ENCODE assay signal across 27 mouse cellular contexts in genomic region chr7:75971706-75972105, GRCm38 (mm10).
"Had no signal": no experiment of that assay in that cellular context is flagged by ENCODE, and none has a peak within 500 bp of the region (broad histone marks: within the 10 kb centered on the region; RNA-seq: fewer than 3 reads in every experiment).

No protein-coding gene starts in this region.

- H3K9me3 ChIP-seq: limb, embryonic 10.5 days; limb, embryonic 12.5 days; limb, embryonic 13.5 days; limb, embryonic 15.5 days; liver, embryonic 12.5 days; liver, embryonic 13.5 days; liver, embryonic 15.5 days; lung, embryonic 15.5 days; megakaryocyte, embryonic 14.5 days; midbrain, embryonic 10.5 days; midbrain, embryonic 12.5 days; midbrain, embryonic 13.5 days; midbrain, embryonic 15.5 days had no signal

- H3K4me3 ChIP-seq: limb, embryonic 10.5 days; limb, embryonic 12.5 days; limb, embryonic 13.5 days; limb, embryonic 15.5 days; liver, embryonic 12.5 days; liver, embryonic 13.5 days; liver, embryonic 15.5 days; lung, embryonic 15.5 days; megakaryocyte, embryonic 14.5 days; midbrain, embryonic 10.5 days; midbrain, embryonic 12.5 days; midbrain, embryonic 13.5 days; midbrain, embryonic 15.5 days; myocyte had no signal

- H3K27ac ChIP-seq: limb, embryonic 10.5 days; limb, embryonic 12.5 days; limb, embryonic 13.5 days; limb, embryonic 15.5 days; liver, embryonic 12.5 days; liver, embryonic 13.5 days; liver, embryonic 14.5 days; liver, embryonic 15.5 days; lung, embryonic 15.5 days; macrophage; midbrain, embryonic 10.5 days; midbrain, embryonic 12.5 days; midbrain, embryonic 13.5 days; midbrain, embryonic 15.5 days had no signal

- H3K4me1 ChIP-seq: limb, embryonic 10.5 days; limb, embryonic 12.5 days; limb, embryonic 13.5 days; limb, embryonic 15.5 days; liver, embryonic 12.5 days; liver, embryonic 13.5 days; liver, embryonic 15.5 days; lung, embryonic 15.5 days; megakaryocyte, embryonic 14.5 days; midbrain, embryonic 10.5 days; midbrain, embryonic 12.5 days; midbrain, embryonic 13.5 days; midbrain, embryonic 15.5 days had no signal

- H3K27me3 ChIP-seq: limb, embryonic 12.5 days; limb, embryonic 13.5 days; limb, embryonic 15.5 days; liver, embryonic 12.5 days; liver, embryonic 13.5 days; liver, embryonic 15.5 days; lung, embryonic 15.5 days; megakaryocyte, embryonic 14.5 days; midbrain, embryonic 12.5 days; midbrain, embryonic 13.5 days; midbrain, embryonic 15.5 days had no signal

- DNase-seq: left cerebral cortex, postnatal 4 days; liver; liver, embryonic 13.5 days; liver, postnatal 0 days; lung, adult 18-20 months; lung, adult 2 months; lung, embryonic 14.5 days; lung, postnatal 10 days; lung, postnatal 14 days; lung, postnatal 36 days; lung, postnatal 4 days; midbrain, embryonic 14.5 days had no signal

- H3K36me3 ChIP-seq: limb, embryonic 10.5 days; limb, embryonic 12.5 days; limb, embryonic 13.5 days; limb, embryonic 15.5 days; liver, embryonic 12.5 days; liver, embryonic 13.5 days; liver, embryonic 15.5 days; lung, embryonic 15.5 days; midbrain, embryonic 10.5 days; midbrain, embryonic 12.5 days; midbrain, embryonic 13.5 days; midbrain, embryonic 15.5 days had no signal
